Mouse (Mus musculus): ENCODE data around the gene Lgr5. TPM values are rescaled to one million over a fixed set of nuclear protein-coding genes. Genes with fewer than 3 reads are reported as not detected.

Lgr5 gene
- polyA plus RNA-seq, 1 experiment from 2014 or later = 0.73 TPM

GRCm38 (mm10) chr10:115467985-115468384, 119.6 kb downstream of the Lgr5 start:
- Histone ChIP-seq H3K4me2 (ENCODE audit: low read depth, low read length) (no peak overlapping the region), H3K9me3 (ENCODE audit: low read length) (no peaks in the 10 kb centered on the region), H3K4me3 (ENCODE audit: low read depth, low read length) (no peak overlapping the region), H3K36me3 (replicated peaks; ENCODE audit: insufficient read depth, low read length) (no peaks in the 10 kb centered on the region; the same call in 1 of the 2 replicates), H3K27ac (ENCODE audit: low read depth) (no peak overlapping the region), H3K27me3 (ENCODE audit: insufficient read depth, low read length) (no peaks in the 10 kb centered on the region), H3K4me1 (ENCODE audit: insufficient read depth) (no peaks in the 10 kb centered on the region), H3K9ac (replicated peaks) (no peak overlapping the region)
- 83% methylated on average over 8 of the region's 8 CpGs for WGBS (ENCODE audit: insufficient replicate concordance)
- no peak for TF ChIP-seq CTCF (IDR thresholded peaks at IDR 0.05; ENCODE audit: low read depth)
- no peak for TF ChIP-seq EP300 (IDR thresholded peaks at IDR 0.05; ENCODE audit: low read depth)
- ATAC-seq (no peak), DNase-seq (no peak)

- Histone ChIP-seq H3K4me1 (ENCODE audit: insufficient read depth) (no peaks in the 10 kb centered on the region), H3K9me3 (ENCODE audit: low read length) (no peaks in the 10 kb centered on the region), H3K27me3 (ENCODE audit: insufficient read depth, low read length) (no peaks in the 10 kb centered on the region), H3K36me3 (replicated peaks; ENCODE audit: insufficient read depth, low read length) (no peaks in the 10 kb centered on the region; the same call in 1 of the 2 replicates), H3K9ac (replicated peaks) (no peak overlapping the region), H3K27ac (ENCODE audit: low read depth) (no peak overlapping the region), H3K4me3 (ENCODE audit: low read depth, low read length) (no peak overlapping the region), H3K4me2 (ENCODE audit: low read depth, low read length) (no peak overlapping the region)
- TF ChIP-seq CTCF (IDR thresholded peaks at IDR 0.05; ENCODE audit: low read depth) (no peak), EP300 (IDR thresholded peaks at IDR 0.05; ENCODE audit: low read depth) (no peak)
- ATAC-seq (no peak), DNase-seq (no peak)
- 47% methylated on average over 6 of the region's 6 CpGs for WGBS (ENCODE audit: insufficient replicate concordance)
Observed at GRCm38 (mm10) chr10:115465778-115466177, 121.8 kb downstream of the Lgr5 start.

DNA sequence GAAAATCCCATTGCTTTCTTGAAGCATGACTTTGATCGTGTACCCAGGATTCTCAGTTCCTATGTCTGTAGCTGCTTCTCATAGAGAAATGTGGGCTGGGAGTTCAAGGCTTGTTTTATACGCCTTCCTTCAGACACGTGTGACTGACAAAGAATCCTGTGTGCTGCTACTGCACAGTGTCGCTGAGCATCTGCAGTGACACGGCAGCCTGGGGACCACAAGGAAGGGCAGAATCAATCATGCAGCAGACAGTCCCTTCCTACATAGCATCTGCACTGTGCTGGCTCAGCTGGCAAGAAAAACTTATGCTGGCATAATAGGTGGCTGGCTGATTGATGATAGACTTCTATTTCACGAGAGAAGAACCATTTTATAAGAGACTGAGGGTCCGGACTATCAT, 122.5 kb downstream of the Lgr5 start:
- 63% methylated on average over 7 of the region's 7 CpGs for WGBS (ENCODE audit: insufficient replicate concordance)
- no peaks in the 10 kb centered on the region for H3K4me1 ChIP-seq (ENCODE audit: insufficient read depth)

GRCm38 (mm10) chr10:115462646-115463045, 124.9 kb downstream of the Lgr5 start:
- Histone ChIP-seq H3K36me3 (replicated peaks; ENCODE audit: insufficient read depth, low read length) (no peaks in the 10 kb centered on the region), H3K27me3 (ENCODE audit: insufficient read depth, low read length) (no peaks in the 10 kb centered on the region), H3K9ac (replicated peaks) (no peak overlapping the region), H3K4me3 (ENCODE audit: low read depth, low read length) (no peak overlapping the region), H3K9me3 (ENCODE audit: low read length) (no peaks in the 10 kb centered on the region), H3K4me2 (ENCODE audit: low read depth, low read length) (no peak overlapping the region), H3K27ac (ENCODE audit: low read depth) (no peak overlapping the region), H3K4me1 (ENCODE audit: insufficient read depth) (no peaks in the 10 kb centered on the region)
- WGBS (ENCODE audit: insufficient replicate concordance) = 43% methylated on average over 5 of the region's 5 CpGs
- DNase-seq (no peak), ATAC-seq (no peak)
- TF ChIP-seq EP300 (IDR thresholded peaks at IDR 0.05; ENCODE audit: low read depth) (no peak), CTCF (IDR thresholded peaks at IDR 0.05; ENCODE audit: low read depth) (no peak)

More for the DNA sequence above, 122.5 kb downstream of the Lgr5 start:
- Histone ChIP-seq H3K4me3 (ENCODE audit: low read depth, low read length) (no peak overlapping the region), H3K27ac (ENCODE audit: low read depth) (no peak overlapping the region), H3K9ac (replicated peaks) (no peak overlapping the region), H3K9me3 (ENCODE audit: low read length) (no peaks in the 10 kb centered on the region), H3K27me3 (ENCODE audit: insufficient read depth, low read length) (no peaks in the 10 kb centered on the region), H3K36me3 (replicated peaks; ENCODE audit: insufficient read depth, low read length) (no peaks in the 10 kb centered on the region; the same call in 1 of the 2 replicates), H3K4me2 (ENCODE audit: low read depth, low read length) (no peak overlapping the region)
- no peak for TF ChIP-seq EP300 (IDR thresholded peaks at IDR 0.05; ENCODE audit: low read depth)
- TF ChIP-seq CTCF (IDR thresholded peaks at IDR 0.05; ENCODE audit: low read depth) = no peak
- no peak for DNase-seq
- ATAC-seq = no peak

DNA sequence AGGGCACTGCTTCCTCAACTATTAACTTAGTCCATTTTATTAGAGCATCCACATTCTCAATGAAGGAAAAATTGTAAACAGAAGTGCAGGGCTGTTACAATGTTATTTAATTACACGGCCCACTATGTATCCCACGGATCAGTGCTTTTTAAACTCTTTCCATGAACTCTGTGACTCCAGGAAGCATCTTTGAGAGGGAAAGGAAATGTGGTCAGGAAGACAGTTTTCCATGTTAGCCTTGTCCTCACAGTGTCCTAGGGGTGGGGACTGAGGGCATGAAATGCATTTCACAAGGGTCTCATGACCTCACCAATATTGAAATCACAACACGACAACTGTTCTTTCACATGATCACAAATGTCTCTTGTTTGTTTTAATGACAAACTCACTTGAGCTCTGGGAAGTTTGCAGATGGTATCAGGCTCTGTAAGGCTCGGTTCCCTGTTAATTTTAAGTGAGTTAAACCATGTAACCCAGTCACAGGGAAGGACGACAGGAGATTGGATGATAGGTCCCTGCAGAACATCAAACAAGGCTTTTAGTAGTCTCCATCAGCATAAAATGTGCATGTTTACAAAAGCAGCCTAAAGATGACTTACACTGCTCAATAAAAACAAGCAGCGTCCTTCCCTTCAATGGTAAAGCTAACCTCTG, 130.1 kb downstream of the Lgr5 start:
- 48% methylated on average over 6 of the region's 6 CpGs for WGBS (ENCODE audit: insufficient replicate concordance)
- H3K4me2 ChIP-seq (ENCODE audit: low read depth, low read length) = no peak overlapping the region
- H3K27ac ChIP-seq (ENCODE audit: low read depth) = no peak overlapping the region
- H3K4me3 ChIP-seq (ENCODE audit: low read depth, low read length) = no peak overlapping the region
- no peak for TF ChIP-seq CTCF (IDR thresholded peaks at IDR 0.05; ENCODE audit: low read depth)
- no peak for TF ChIP-seq EP300 (IDR thresholded peaks at IDR 0.05; ENCODE audit: low read depth)
- no peaks in the 10 kb centered on the region for H3K36me3 ChIP-seq (replicated peaks; ENCODE audit: insufficient read depth, low read length)
- ATAC-seq (0 out of 2 replicates have a peak, but pooled peaks have one; percentile 15), DNase-seq (no peak)
- no peaks in the 10 kb centered on the region for H3K27me3 ChIP-seq (ENCODE audit: insufficient read depth, low read length)
- H3K4me1 ChIP-seq (ENCODE audit: insufficient read depth) = no peaks in the 10 kb centered on the region
- H3K9ac ChIP-seq (replicated peaks) = no peak overlapping the region
- no peaks in the 10 kb centered on the region for H3K9me3 ChIP-seq (ENCODE audit: low read length)

DNA sequence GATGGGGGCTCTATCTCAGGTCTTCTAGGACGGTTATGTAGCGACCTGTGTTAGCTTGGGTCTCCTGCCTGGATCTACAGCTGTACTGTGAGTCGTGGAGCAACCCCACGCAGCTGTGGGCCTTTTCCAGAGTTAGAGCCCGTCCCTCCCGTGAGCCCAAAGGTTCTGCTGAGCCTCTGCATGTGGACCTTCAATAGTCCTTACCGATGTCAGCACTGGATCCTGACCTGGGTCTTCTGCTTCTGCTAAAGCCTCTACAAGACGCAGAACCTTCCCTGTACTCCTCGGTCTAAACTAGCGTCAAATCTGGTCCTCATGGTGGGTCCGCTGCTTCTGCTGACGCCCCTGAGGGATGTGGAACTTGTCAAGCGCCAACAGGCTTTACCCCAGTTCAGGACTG, 139.0 kb downstream of the Lgr5 start:
- Histone ChIP-seq H3K4me1 (ENCODE audit: insufficient read depth) (no peaks in the 10 kb centered on the region), H3K4me2 (ENCODE audit: low read depth, low read length) (no peak overlapping the region), H3K9me3 (ENCODE audit: low read length) (no peaks in the 10 kb centered on the region), H3K4me3 (ENCODE audit: low read depth, low read length) (no peak overlapping the region), H3K36me3 (replicated peaks; ENCODE audit: insufficient read depth, low read length) (no peaks in the 10 kb centered on the region), H3K9ac (replicated peaks) (no peak overlapping the region), H3K27me3 (ENCODE audit: insufficient read depth, low read length) (no peaks in the 10 kb centered on the region), H3K27ac (ENCODE audit: low read depth) (no peak overlapping the region)
- TF ChIP-seq CTCF (IDR thresholded peaks at IDR 0.05; ENCODE audit: low read depth) (no peak), EP300 (IDR thresholded peaks at IDR 0.05; ENCODE audit: low read depth) (no peak)
- ATAC-seq = no peak
- 84% methylated on average over 13 of the region's 13 CpGs for WGBS (ENCODE audit: insufficient replicate concordance)
- DNase-seq = no peak

Measured in liver, postnatal 0 days (tissue).